Mouse (Mus musculus) lung, postnatal 0 days (tissue): ENCODE data around the gene Gpr35. TPM values are rescaled to one million over a fixed set of nuclear protein-coding genes. Genes with fewer than 3 reads are reported as not detected.

Source experiments
- ATAC-seq: fragments of 200-750 bp; cut with Nextera tagmentation; 2 replicates; pipeline ENCODE4 v1.8.0; 2017; ENCODE audit warnings: moderate library complexity
- DNase-seq: peaks from one replicate; pipeline ENCODE4 v3.0.0-alpha.2; 2016; ENCODE audit warnings: low spot score
- H3K27ac ChIP-seq: fragments of 300-500 bp; sonication (generic); 2 replicates; pipeline ENCODE4 v1.5.1; 2014; ENCODE audit warnings: antibody characterized with exemption, mild to moderate bottlenecking, low read length, mixed read lengths
- H3K27me3 ChIP-seq: fragments of 300-500 bp; sonication (generic); replicated peaks from 2 replicates; pipeline ENCODE4 v1.6.1; 2014; ENCODE audit warnings: low read length, mixed read lengths; ENCODE audit not compliant: insufficient read depth
- H3K36me3 ChIP-seq: fragments of 300-500 bp; sonication (generic); 2 replicates; pipeline ENCODE4 v1.6.1; 2014; ENCODE audit warnings: low read length, mixed read lengths; ENCODE audit not compliant: insufficient read depth
- H3K4me1 ChIP-seq: fragments of 300-500 bp; sonication (generic); 2 replicates; pipeline ENCODE4 v1.6.1; 2014; ENCODE audit warnings: antibody characterized with exemption, low read depth, low read length, mixed read lengths; ENCODE audit not compliant: insufficient read depth
- H3K4me2 ChIP-seq: fragments of 300-500 bp; sonication (generic); replicated peaks from 2 replicates; pipeline ENCODE4 v1.6.1; 2014; ENCODE audit warnings: low read depth, mild to moderate bottlenecking, low read length, moderate library complexity, mixed read lengths
- H3K4me3 ChIP-seq: fragments of 300-500 bp; sonication (generic); 2 replicates; pipeline ENCODE4 v1.5.1; 2014; ENCODE audit warnings: low read depth, low read length
- H3K9ac ChIP-seq: fragments of 300-500 bp; sonication (generic); replicated peaks from 2 replicates; pipeline ENCODE4 v1.6.1; 2014; ENCODE audit warnings: low read depth, mild to moderate bottlenecking
- H3K9me3 ChIP-seq: fragments of 300-500 bp; sonication (generic); 2 replicates; pipeline ENCODE4 v1.6.1; 2016; ENCODE audit warnings: low read length, mixed read lengths
- CTCF ChIP-seq: IDR thresholded peaks from 2 replicates; pipeline ENCODE4 v1.5.1; 2016; ENCODE audit warnings: antibody characterized with exemption, mild to moderate bottlenecking
- EP300 ChIP-seq: IDR thresholded peaks from 2 replicates; pipeline ENCODE4 v1.6.1; 2016; ENCODE audit warnings: antibody characterized with exemption, mild to moderate bottlenecking, control low read depth
- WGBS: fragments of 180-500 bp; shearing (Covaris S2); extraction: QIAGEN DNeasy Blood & Tissue Kit; methylation state at CpG from one replicate; pipeline ENCODE4 v1.1.7; 2014; 5-methylcytosine and 5-hydroxymethylcytosine counted together
- polyA plus RNA-seq: library from polyadenylated mRNA; unstranded; fragments of >200 nt; fragmentation: Nextera tagmentation; extraction: Ambion mirVana; gene quantifications from 2 replicates; pipeline ENCODE4 v1.2.1, GENCODE M21; 2015

Gpr35 gene
- polyA plus RNA-seq, 1 experiment from 2014 or later, result 1.7 TPM

- 43% methylated on average over 8 of the region's 8 CpGs for WGBS
- no peak overlapping the region for H3K9ac ChIP-seq
- TF ChIP-seq EP300 (no peak), CTCF (no peak)
Observed at GRCm38 (mm10) chr1:93033989-93034388, 83.3 kb downstream of the Gpr35 start.

GRCm38 (mm10) chr1:93035981-93036380, 85.3 kb downstream of the Gpr35 start:
- TF ChIP-seq EP300 (no peak), CTCF (no peak)
- no peaks in the 10 kb centered on the region for H3K4me1 ChIP-seq
- no peak overlapping the region for H3K9ac ChIP-seq
- WGBS, result 61% methylated on average over 4 of the region's 4 CpGs
- no peaks in the 10 kb centered on the region for H3K36me3 ChIP-seq
- no peaks in the 10 kb centered on the region for H3K9me3 ChIP-seq
- H3K27ac ChIP-seq, result no peak overlapping the region
- H3K4me3 ChIP-seq, result no peak overlapping the region
- H3K27me3 ChIP-seq, result no peaks in the 10 kb centered on the region
- H3K4me2 ChIP-seq, result no peak overlapping the region
- no peak for ATAC-seq
- DNase-seq, result no peak

More at GRCm38 (mm10) chr1:93033989-93034388, 83.3 kb downstream of the Gpr35 start:
- ATAC-seq (no peak), DNase-seq (no peak)
- H3K27ac ChIP-seq, result no peak overlapping the region
- H3K9me3 ChIP-seq, result no peaks in the 10 kb centered on the region
- H3K36me3 ChIP-seq, result no peaks in the 10 kb centered on the region
- H3K4me2 ChIP-seq, result no peak overlapping the region
- no peaks in the 10 kb centered on the region for H3K27me3 ChIP-seq
- no peak overlapping the region for H3K4me3 ChIP-seq
- H3K4me1 ChIP-seq, result no peaks in the 10 kb centered on the region

Other genes starting within 250 kb of the Gpr35 start
- 11.0 and 12.5 TPM in 2 replicates for gene Gpc1, start 119.2 kb upstream of the Gpr35 start, polyA plus RNA-seq
- gene Ankmy1, start 48.0 kb upstream of the Gpr35 start, polyA plus RNA-seq, result 0.50 and 0.57 TPM in 2 replicates
- 16.3 and 18.3 TPM in 2 replicates for gene Dusp28, start 43.9 kb upstream of the Gpr35 start, polyA plus RNA-seq
- 58.7 and 60.7 TPM in 2 replicates for gene Rnpepl1, start 40.1 kb upstream of the Gpr35 start, polyA plus RNA-seq
- 16.3 and 16.6 TPM in 2 replicates for gene Capn10, start 16.5 kb upstream of the Gpr35 start, polyA plus RNA-seq
- gene Aqp12, start 55.5 kb downstream of the Gpr35 start, polyA plus RNA-seq, result not detected in 2 replicates
- gene Kif1a, start 151.1 kb downstream of the Gpr35 start, polyA plus RNA-seq, result 3.2 and 4.4 TPM in 2 replicates
- gene Agxt, start 184.4 kb downstream of the Gpr35 start, polyA plus RNA-seq, result 0.08 and 0.10 TPM in 2 replicates
- 65.3 and 73.6 TPM in 2 replicates for gene 2310007B03Rik, start 210.1 kb downstream of the Gpr35 start, polyA plus RNA-seq
- gene Crocc2, start 217.9 kb downstream of the Gpr35 start, polyA plus RNA-seq, result 1.3 TPM in 2 replicates